Mouse (Mus musculus) neural tube, embryonic 12.5 days (tissue): Measurements from ENCODE around the gene Elmo3. TPM values are rescaled to one million over a fixed set of nuclear protein-coding genes. Genes with fewer than 3 reads are reported as not detected.

ENCODE experiments used
- ATAC-seq: fragments of 200-750 bp; cut with Nextera tagmentation; 2 replicates; pipeline ENCODE4 v1.8.0; 2017; ENCODE audit warnings: low read depth, mild to moderate bottlenecking, moderate TSS enrichment, moderate library complexity; ENCODE audit not compliant: low FRiP score
- H3K27ac ChIP-seq: fragments of 300-500 bp; sonication (generic); 2 replicates; pipeline ENCODE4 v1.5.1; 2016
- H3K27me3 ChIP-seq: fragments of 300-500 bp; sonication (generic); replicated peaks from 2 replicates; pipeline ENCODE4 v1.6.1; 2016; ENCODE audit warnings: mild to moderate bottlenecking
- H3K36me3 ChIP-seq: fragments of 300-500 bp; sonication (generic); 2 replicates; pipeline ENCODE4 v1.6.1; 2016; ENCODE audit warnings: mild to moderate bottlenecking
- H3K4me1 ChIP-seq: fragments of 300-500 bp; sonication (generic); 2 replicates; pipeline ENCODE4 v1.6.1; 2016
- H3K4me2 ChIP-seq: fragments of 300-500 bp; sonication (generic); replicated peaks from 2 replicates; pipeline ENCODE4 v1.6.1; 2016; ENCODE audit warnings: mild to moderate bottlenecking
- H3K4me3 ChIP-seq: fragments of 300-500 bp; sonication (generic); 2 replicates; pipeline ENCODE4 v1.5.1; 2016
- H3K9ac ChIP-seq: fragments of 300-500 bp; sonication (generic); 2 replicates; pipeline ENCODE4 v1.6.1; 2016; ENCODE audit warnings: mild to moderate bottlenecking
- H3K9me3 ChIP-seq: fragments of 300-500 bp; sonication (generic); 2 replicates; pipeline ENCODE4 v1.6.1; 2016; ENCODE audit warnings: mild to moderate bottlenecking
- WGBS: fragments of 180-500 bp; shearing (Covaris S2); methylation state at CpG from one replicate; pipeline ENCODE4 v1.1.7; 2016; 5-methylcytosine and 5-hydroxymethylcytosine counted together
- polyA plus RNA-seq: library from polyadenylated mRNA; unstranded; fragments of >200 nt; fragmentation: Nextera tagmentation; extraction: Ambion mirVana; gene quantifications from 2 replicates; pipeline ENCODE4 v1.2.1, GENCODE M21; 2016

The Elmo3 gene
- polyA plus RNA-seq, 1 experiment from 2014 or later = 2.2 TPM

DNA sequence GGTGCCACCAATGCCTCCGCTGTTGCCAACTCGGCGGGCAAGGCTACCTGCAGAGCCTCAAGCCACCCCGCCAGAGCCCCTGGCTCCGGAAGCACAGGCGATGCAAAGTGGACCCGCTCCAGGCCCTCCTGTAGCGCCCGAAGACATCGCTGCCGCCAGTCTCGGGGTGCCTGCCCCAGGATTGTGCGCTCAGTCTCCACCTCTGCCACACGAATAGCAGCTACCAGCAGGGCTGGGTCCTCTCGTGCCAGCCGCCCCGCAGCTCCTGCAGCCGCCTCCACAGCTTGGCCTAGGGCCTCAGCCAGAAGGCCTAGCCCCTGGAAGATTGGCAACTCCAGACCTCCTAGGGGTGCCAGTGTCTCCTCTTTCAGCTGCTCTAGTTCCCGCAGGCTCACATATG lies 12.0 kb upstream of the Elmo3 start:
- H3K27me3 ChIP-seq = peaks cover 18% of the 10 kb centered on the region
- H3K36me3 ChIP-seq = no peaks in the 10 kb centered on the region
- peaks cover 23% of the 10 kb centered on the region for H3K4me1 ChIP-seq
- H3K27ac ChIP-seq = no peak overlapping the region
- H3K4me3 ChIP-seq = no peak overlapping the region
- H3K9me3 ChIP-seq = no peaks in the 10 kb centered on the region
- no peak overlapping the region for H3K4me2 ChIP-seq
- no peak overlapping the region for H3K9ac ChIP-seq
- no peak for ATAC-seq
- WGBS = 68% methylated on average over 18 of the region's 19 CpGs

DNA sequence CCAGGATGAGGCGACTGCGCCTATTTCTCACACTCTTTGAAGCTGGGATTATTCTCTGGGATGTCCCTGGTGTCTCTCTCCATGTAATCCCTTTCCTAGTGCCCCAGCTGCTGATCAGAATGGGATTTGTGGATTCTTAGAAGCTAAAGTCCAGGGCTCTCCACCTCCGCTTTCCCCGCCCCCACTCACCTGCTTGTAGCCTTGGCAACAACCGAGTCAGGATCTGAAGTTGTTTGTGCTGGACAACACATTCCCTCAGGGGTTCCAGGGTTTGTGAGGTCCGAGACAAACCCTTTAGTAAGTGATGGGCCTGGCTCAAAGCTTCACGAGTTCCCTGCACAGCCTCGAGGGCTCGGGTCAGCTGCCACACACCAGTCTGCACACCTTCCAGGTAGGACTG lies 10.6 kb upstream of the Elmo3 start:
- Histone ChIP-seq H3K4me3 (no peak overlapping the region), H3K27ac (no peak overlapping the region), H3K9me3 (no peaks in the 10 kb centered on the region), H3K36me3 (peaks cover 5% of the 10 kb centered on the region), H3K4me1 (peaks cover 25% of the 10 kb centered on the region), H3K9ac (no peak overlapping the region), H3K27me3 (peaks cover 18% of the 10 kb centered on the region), H3K4me2 (peak overlapping the region; percentile 1; the same call in 1 of the 2 replicates)
- WGBS = 70% methylated on average over 9 of the region's 9 CpGs
- ATAC-seq = no peak

DNA sequence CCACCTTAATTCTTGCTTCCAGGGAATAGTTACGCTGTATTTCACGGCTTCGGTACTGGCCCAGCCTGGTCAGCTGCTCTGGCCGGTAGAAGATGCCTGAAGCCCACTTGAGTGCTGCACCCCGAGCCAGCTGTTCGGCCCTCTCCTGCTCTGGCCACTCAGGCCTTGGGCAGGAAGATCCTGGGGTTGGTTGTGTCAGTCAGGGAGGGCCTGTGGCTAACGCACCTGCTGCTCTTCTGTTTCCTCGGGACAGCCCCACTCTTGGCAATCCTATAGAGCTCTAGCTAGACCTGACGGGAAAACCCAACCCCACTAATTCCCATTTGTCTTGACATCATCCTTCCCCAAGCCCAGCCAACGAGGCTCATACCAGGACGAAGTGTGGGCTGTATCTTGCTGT lies 10.1 kb upstream of the Elmo3 start:
- H3K4me3 ChIP-seq = no peak overlapping the region
- peaks cover 13% of the 10 kb centered on the region for H3K27me3 ChIP-seq
- H3K27ac ChIP-seq = no peak overlapping the region
- peaks cover 9% of the 10 kb centered on the region for H3K36me3 ChIP-seq
- no peak for ATAC-seq
- H3K4me2 ChIP-seq = peak overlapping the region; percentile 1; the same call in 1 of the 2 replicates
- no peaks in the 10 kb centered on the region for H3K9me3 ChIP-seq
- 75% methylated on average over 11 of the region's 11 CpGs for WGBS
- H3K9ac ChIP-seq = no peak overlapping the region
- H3K4me1 ChIP-seq = peaks cover 20% of the 10 kb centered on the region

DNA sequence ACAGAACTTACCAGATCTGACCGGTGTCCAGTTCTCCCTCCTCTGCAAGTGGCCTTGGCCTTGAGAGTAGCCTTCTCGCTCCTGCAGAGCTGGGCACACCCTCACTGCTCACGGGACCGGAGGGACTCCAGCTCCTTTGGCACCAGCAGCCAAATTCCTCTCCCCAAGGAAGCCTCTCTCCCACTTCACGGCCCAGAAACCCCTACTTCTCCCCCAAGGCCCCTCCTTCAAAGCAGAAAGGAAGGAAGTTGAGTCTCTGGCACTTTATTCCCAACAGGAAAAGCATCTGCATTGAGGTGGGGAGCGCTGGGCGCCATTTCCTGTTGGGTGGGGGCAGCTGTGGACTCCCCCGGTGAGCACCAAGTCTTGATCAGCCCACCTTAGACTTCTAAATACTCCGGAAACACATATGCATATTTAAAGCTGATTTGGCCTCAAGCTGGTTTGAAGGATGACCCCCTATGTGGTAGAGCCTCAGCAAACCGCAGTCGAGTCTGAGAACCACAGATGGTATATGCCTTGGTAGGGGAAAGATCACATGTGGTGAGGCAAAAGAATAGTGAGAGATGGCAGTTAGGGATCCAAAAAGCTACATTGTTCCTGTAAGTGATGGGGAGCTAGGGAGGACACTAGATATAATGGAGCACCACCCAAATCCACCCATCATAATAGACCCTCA lies 9.4 kb upstream of the Elmo3 start, which contains the start of gene Exoc3l:
Gene Exoc3l (minus strand): TSS at position 207 of the 679 bp plus-strand sequence.
- H3K4me3 ChIP-seq = no peak within 1 kb of the TSS
- no peak for ATAC-seq
- peak within 1 kb of the TSS; percentile 92 for H3K4me2 ChIP-seq
- no peak within 1 kb of the TSS for H3K9ac ChIP-seq
- H3K27ac ChIP-seq = no peak within 1 kb of the TSS
- WGBS = 62% methylated on average over 11 of the region's 11 CpGs
- H3K4me1 ChIP-seq = peaks cover 13% of the 10 kb centered on the region
- H3K27me3 ChIP-seq = 0 out of 2 replicates have a peak, but pooled peaks cover 7% of the 10 kb centered on the region
- peaks cover 17% of the 10 kb centered on the region for H3K36me3 ChIP-seq
- H3K9me3 ChIP-seq = no peaks in the 10 kb centered on the region

DNA sequence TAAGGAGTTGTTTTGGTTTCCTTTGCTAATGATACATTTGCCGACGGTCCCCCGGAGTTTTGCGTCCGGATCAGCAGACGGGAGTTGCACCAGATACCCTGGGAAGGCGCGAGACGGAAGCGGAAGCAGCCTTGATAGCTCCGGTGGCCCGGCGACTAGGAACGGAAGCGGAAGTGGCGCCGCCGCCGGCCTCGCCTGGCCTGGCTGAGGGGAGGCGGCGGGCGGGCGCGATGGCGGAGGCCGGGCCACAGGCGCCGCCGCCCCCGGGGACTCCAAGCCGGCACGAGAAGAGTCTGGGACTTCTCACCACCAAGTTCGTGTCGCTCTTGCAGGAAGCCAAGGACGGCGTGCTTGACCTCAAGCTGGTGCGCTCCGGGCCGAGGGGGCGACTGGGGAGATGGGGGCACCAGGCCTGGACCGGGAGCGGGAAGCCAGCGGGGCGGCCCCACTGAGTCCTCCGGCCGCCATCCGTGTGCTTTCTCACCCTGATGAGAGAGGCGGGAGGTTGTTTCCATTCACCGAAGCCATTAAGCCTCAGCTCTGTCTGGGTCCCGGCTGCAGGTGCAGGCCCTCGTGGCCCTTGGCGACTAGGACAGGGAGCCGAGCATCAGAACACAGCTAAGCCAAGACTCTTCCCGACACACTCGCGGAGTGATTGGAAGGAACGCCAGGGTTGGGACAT lies 7.7 kb upstream of the Elmo3 start, which contains the start of gene E2f4:
Gene E2f4 (plus strand): TSS at position 153 of the 682 bp plus-strand sequence.
- H3K9ac ChIP-seq = peak within 1 kb of the TSS; percentile 83
- WGBS = under 1% methylated on average over 58 of the region's 58 CpGs
- H3K9me3 ChIP-seq = no peaks in the 10 kb centered on the region
- H3K27me3 ChIP-seq = 0 out of 2 replicates have a peak, but pooled peaks cover 7% of the 10 kb centered on the region
- peaks cover 13% of the 10 kb centered on the region for H3K4me1 ChIP-seq
- H3K36me3 ChIP-seq = peaks cover 31% of the 10 kb centered on the region
- no peak within 1 kb of the TSS for H3K27ac ChIP-seq
- H3K4me3 ChIP-seq = peak within 1 kb of the TSS; percentile 90
- peak; percentile 94 for ATAC-seq
- H3K4me2 ChIP-seq = peak within 1 kb of the TSS; percentile 92

DNA sequence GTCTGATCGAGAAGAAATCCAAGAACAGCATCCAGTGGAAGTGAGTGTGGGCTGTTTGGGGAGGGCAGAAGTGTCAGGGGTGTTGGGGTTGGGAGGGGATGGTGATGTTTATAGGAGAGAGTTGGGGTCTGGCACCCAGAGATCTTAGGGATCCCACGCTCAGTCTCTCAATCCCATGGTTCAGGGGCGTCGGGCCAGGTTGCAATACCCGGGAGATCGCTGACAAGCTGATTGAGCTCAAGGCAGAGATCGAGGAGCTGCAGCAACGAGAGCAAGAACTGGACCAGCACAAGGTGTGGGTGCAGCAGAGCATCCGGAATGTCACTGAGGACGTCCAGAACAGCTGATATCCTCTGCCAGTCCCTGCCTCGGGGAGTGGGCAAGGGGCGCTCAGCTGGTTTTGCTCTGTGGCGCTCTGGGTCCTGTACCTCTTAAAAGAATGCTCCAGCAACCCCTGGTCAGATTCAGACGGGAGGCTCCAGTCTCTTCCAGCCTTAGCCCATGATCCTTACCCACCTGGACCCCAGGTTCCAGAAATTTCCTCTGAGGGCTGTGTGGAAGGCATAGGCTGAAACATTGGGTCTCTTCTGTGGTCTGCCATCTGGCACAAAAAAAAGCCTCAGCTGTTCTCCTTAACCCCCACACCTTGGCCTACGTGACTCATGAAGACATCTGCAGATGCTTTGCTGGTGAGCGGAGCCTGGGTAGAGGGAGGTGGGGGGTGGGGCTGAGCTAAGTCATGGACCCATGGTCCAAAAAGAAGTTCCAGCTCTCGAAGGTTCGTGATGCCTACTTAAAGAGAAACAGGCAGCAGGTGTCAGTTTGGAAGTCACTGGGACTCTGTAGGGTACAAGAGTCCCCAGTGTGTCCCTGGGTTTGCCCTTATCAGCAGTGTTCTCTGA lies 6.8 kb upstream of the Elmo3 start:
- Histone ChIP-seq H3K27ac (no peak overlapping the region), H3K4me1 (peaks cover 13% of the 10 kb centered on the region), H3K4me2 (peak overlapping the region; percentile 92), H3K36me3 (peaks cover 38% of the 10 kb centered on the region), H3K9me3 (no peaks in the 10 kb centered on the region), H3K27me3 (0 out of 2 replicates have a peak, but pooled peaks cover 7% of the 10 kb centered on the region), H3K9ac (peak overlapping the region; percentile 83), H3K4me3 (peak overlapping the region; percentile 90)
- no peak for ATAC-seq
- WGBS = 63% methylated on average over 18 of the region's 18 CpGs

DNA sequence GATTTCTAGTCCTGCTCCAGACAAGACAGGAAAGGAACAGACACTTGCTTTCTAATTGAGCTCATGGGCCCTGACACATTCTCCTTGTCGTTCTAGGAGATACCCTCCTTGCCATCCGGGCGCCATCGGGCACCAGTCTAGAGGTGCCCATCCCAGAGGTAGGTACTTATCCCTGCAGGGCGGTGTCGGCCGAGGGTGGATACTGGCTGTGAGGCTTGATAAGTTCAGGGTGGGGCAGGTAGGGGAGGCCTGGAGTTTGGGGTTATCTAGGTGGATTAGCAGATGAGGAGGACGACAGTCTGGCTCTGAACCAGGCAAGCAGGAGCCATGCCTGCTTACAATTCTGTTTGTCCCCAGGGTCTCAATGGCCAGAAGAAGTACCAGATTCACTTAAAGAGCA lies 5.4 kb upstream of the Elmo3 start:
- Histone ChIP-seq H3K4me1 (peaks cover 13% of the 10 kb centered on the region), H3K36me3 (peaks cover 52% of the 10 kb centered on the region), H3K9ac (no peak overlapping the region), H3K27ac (no peak overlapping the region), H3K4me3 (no peak overlapping the region), H3K4me2 (no peak overlapping the region), H3K9me3 (no peaks in the 10 kb centered on the region), H3K27me3 (0 out of 2 replicates have a peak, but pooled peaks cover 3% of the 10 kb centered on the region)
- WGBS = 97% methylated on average over 8 of the region's 8 CpGs
- no peak for ATAC-seq

DNA sequence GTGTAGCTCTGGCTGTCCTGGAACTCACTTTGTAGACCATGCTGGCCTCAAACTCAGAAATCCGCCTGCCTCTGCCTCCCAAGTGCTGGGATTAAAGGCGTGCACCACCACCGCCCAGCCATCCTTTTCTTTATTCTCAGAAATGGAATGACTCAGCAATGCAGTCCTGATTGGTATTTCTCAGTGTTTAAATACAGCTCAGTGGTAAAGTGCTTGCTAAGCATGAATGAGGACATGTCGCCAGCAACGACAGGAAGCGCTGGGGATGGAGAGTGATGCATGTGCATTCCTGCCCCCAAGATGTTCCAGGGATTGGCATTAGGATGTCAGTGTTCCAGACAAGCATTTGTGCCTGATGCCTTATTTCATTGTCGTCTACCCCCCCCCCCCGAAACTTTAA lies 2.0 kb upstream of the Elmo3 start:
- ATAC-seq = no peak
- 84% methylated on average over 8 of the region's 8 CpGs for WGBS
- H3K27me3 ChIP-seq = no peaks in the 10 kb centered on the region
- peaks cover 20% of the 10 kb centered on the region for H3K4me1 ChIP-seq
- H3K36me3 ChIP-seq = peaks cover 71% of the 10 kb centered on the region
- H3K4me3 ChIP-seq = no peak overlapping the region
- no peak overlapping the region for H3K27ac ChIP-seq
- H3K4me2 ChIP-seq = no peak overlapping the region
- H3K9ac ChIP-seq = no peak overlapping the region
- H3K9me3 ChIP-seq = no peaks in the 10 kb centered on the region

DNA sequence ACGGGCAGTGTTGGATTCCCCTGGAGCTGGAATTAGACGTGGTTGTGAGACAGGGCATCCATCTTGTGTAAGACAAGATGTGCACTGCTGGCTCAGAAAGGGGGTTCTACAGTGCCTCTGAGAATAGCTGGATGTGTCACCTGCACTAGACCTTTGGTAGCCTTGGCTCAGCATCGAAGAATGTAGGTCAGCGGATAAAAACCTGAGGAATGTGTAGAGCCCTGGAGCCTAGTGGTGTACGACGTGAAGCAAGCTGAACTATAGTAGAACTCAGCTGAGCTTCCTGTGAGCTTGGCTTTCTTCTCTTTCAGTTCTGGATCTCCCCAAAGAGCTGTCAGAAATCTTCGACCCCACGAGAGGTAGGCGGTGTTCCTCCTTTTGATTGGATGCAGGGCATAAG lies 1.5 kb upstream of the Elmo3 start:
- Histone ChIP-seq H3K4me3 (no peak overlapping the region), H3K4me2 (no peak overlapping the region), H3K27me3 (no peaks in the 10 kb centered on the region), H3K36me3 (peaks cover 76% of the 10 kb centered on the region), H3K9ac (no peak overlapping the region), H3K9me3 (no peaks in the 10 kb centered on the region), H3K27ac (no peak overlapping the region), H3K4me1 (peaks cover 16% of the 10 kb centered on the region)
- no peak for ATAC-seq
- 91% methylated on average over 9 of the region's 9 CpGs for WGBS

DNA sequence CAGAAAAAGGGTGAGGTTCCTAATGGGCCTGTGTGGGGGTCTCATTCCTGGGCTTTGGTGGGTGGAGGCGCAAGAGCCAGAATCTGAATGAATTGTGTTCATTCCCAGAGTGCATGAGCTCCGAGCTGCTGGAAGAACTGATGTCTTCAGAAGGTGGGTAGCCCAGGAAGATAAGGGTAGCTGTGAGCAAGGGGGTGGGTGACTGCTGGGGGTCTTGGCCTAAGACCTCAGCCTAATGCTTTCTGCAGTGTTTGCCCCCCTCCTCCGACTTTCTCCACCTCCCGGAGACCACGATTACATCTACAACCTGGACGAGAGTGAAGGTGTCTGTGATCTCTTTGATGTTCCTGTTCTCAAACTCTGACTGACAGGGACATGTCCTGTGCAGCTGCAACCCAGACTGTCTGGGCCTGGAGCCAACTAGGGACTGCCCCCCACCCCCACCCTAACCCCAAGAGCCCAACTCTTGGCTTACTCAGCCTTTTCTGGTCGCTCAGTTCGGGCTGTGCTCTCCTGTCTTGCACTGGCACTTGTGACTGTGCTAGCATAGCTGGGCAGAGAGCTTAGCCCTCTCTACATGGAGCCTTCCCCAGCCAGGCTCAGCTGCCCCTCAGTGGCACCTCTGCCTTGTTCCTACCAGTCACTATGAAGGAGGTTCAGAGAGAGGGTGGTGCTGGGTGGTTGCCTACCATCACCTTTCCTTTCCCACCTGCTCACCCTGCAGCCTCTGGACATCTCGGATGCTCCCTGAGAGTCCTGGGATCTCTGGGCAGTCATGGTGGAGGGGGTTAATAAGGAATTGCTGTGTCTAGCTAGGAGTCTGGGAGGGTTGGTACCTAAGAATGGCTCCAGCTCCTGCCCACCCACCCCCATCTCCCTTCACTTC lies 833 bp upstream of the Elmo3 start:
- no peak for ATAC-seq

DNA sequence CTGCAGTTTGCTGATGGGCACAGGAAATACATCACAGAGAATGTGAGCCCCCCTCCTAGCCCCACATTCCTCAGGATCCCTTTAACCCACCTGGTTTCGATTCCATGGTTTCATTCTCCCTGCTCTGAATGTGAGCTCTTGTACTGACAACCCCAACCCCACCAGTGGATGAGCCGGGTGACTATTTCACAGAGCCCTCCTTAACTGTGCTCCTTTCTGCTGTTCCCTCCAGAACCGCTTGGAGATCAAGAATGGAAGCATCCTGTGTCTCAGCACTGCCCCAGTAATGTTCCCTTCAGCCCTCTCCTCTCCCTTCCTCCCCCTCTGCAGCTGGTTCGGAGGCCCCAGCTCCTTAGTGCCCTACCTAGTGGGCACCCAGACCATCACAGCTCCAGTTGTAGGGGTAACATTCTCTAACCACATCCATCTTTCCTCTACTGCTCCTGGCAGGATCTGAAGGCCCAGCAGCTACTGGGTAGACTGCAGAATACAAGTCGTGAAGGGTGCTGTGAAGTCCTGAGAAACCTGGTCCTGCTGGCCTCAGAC lies 818 bp downstream of the Elmo3 start:
- Histone ChIP-seq H3K4me2 (peak overlapping the region; percentile 49), H3K9me3 (no peaks in the 10 kb centered on the region), H3K36me3 (peaks cover 73% of the 10 kb centered on the region), H3K9ac (no peak overlapping the region), H3K4me1 (peaks cover 11% of the 10 kb centered on the region), H3K4me3 (0 out of 2 replicates have a peak overlapping the region, but pooled peaks have one; percentile 7), H3K27ac (no peak overlapping the region), H3K27me3 (no peaks in the 10 kb centered on the region)
- 0 out of 2 replicates have a peak, but pooled peaks have one; percentile 4 for ATAC-seq
- 61% methylated on average over 5 of the region's 5 CpGs for WGBS

More for the DNA sequence above, 833 bp upstream of the Elmo3 start:
- Histone ChIP-seq H3K27ac (no peak overlapping the region), H3K36me3 (peaks cover 80% of the 10 kb centered on the region), H3K9ac (no peak overlapping the region), H3K27me3 (no peaks in the 10 kb centered on the region), H3K4me2 (no peak overlapping the region), H3K4me3 (no peak overlapping the region), H3K4me1 (peaks cover 11% of the 10 kb centered on the region), H3K9me3 (no peaks in the 10 kb centered on the region)
- 76% methylated on average over 9 of the region's 9 CpGs for WGBS
